In genomic region chr8:79208691-79209640, GRCm38 (mm10) we compare ENCODE assay signal across 9 mouse cellular contexts. TPM values are rescaled to one million over a fixed set of nuclear protein-coding genes. Genes with fewer than 3 reads are reported as not detected.
DNase-seq lines count a peak whose midpoint lies in the region; ATAC-seq and TF ChIP-seq lines count a peak whose summit lies in the region.
"Had no signal": no experiment of that assay in that cellular context is flagged by ENCODE, and none has a peak within 500 bp of the region (broad histone marks: within the 10 kb centered on the region; RNA-seq: fewer than 3 reads in every experiment).

No protein-coding gene starts in this region.

- peak overlapping the region; percentile 49; the same call in 1 of the 2 replicates for H3K27ac ChIP-seq in forebrain, embryonic 15.5 days (replicated peaks)
- peak overlapping the region; percentile 86 for H3K27ac ChIP-seq in hindbrain, embryonic 12.5 days
- H3K27ac ChIP-seq in limb, embryonic 14.5 days (replicated peaks; ENCODE audit: low read depth, low read length) = peak overlapping the region; percentile 98

- no peaks in the 10 kb centered on the region for H3K27me3 ChIP-seq in forebrain, embryonic 15.5 days
- no peaks in the 10 kb centered on the region for H3K27me3 ChIP-seq in hindbrain, embryonic 12.5 days
- no peaks in the 10 kb centered on the region for H3K27me3 ChIP-seq in limb, embryonic 14.5 days (ENCODE audit: control insufficient read depth, insufficient read depth, low read length)

- peak overlapping the region; percentile 63 for H3K4me2 ChIP-seq in forebrain, embryonic 15.5 days (replicated peaks)
- H3K4me2 ChIP-seq in hindbrain, embryonic 12.5 days (replicated peaks) = peak overlapping the region; percentile 64
- H3K4me2 ChIP-seq in limb, embryonic 14.5 days (replicated peaks; ENCODE audit: low read depth, low read length, severe bottlenecking) = peak overlapping the region; percentile 48

- peaks cover 36% of the 10 kb centered on the region for H3K4me1 ChIP-seq in forebrain, embryonic 15.5 days
- H3K4me1 ChIP-seq in hindbrain, embryonic 12.5 days = peaks cover 27% of the 10 kb centered on the region
- peaks cover 44% of the 10 kb centered on the region for H3K4me1 ChIP-seq in limb, embryonic 14.5 days (ENCODE audit: control insufficient read depth, insufficient read depth, low read length)

- H3K9me3 ChIP-seq in forebrain, embryonic 15.5 days = no peaks in the 10 kb centered on the region
- no peaks in the 10 kb centered on the region for H3K9me3 ChIP-seq in hindbrain, embryonic 12.5 days (replicated peaks)
- no peaks in the 10 kb centered on the region for H3K9me3 ChIP-seq in limb, embryonic 14.5 days (ENCODE audit: control insufficient read depth, low read length)

- DNase-seq in 3134 (ENCODE audit: extremely low read depth, insufficient read length, low spot score) = peak; percentile 88
- DNase-seq in cerebellum, adult 11 months = peak; percentile 50
- peak; percentile 92 for DNase-seq in limb, embryonic 14.5 days (ENCODE audit: low spot score)
- DNase-seq in neural tube, embryonic 10.5 days (ENCODE audit: extremely low spot score, low spot score) = peak; percentile 47
- DNase-seq in ovary, adult 18-20 months (ENCODE audit: low spot score) = no peak
- no peak for DNase-seq in left cerebral cortex, adult 18-20 months (ENCODE audit: low spot score in 2 of 2)

- TF ChIP-seq POLR2A in limb, embryonic 14.5 days (IDR thresholded peaks at IDR 0.05; ENCODE audit: borderline replicate concordance, extremely low read depth, insufficient read depth, insufficient read length) = no peak

- H3K4me3 ChIP-seq in forebrain, embryonic 15.5 days = peak overlapping the region; percentile 41
- no peak overlapping the region for H3K4me3 ChIP-seq in hindbrain, embryonic 12.5 days
- H3K4me3 ChIP-seq in limb, embryonic 14.5 days (replicated peaks; ENCODE audit: low read length) = peak overlapping the region; percentile 22

- 12% methylated on average over 15 of the region's 15 CpGs for WGBS in forebrain, embryonic 15.5 days
- WGBS in hindbrain, embryonic 12.5 days = 10% methylated on average over 15 of the region's 15 CpGs
- WGBS in limb, embryonic 14.5 days = 1% methylated on average over 15 of the region's 15 CpGs

- ATAC-seq in forebrain, embryonic 15.5 days (replicated peaks) = peak; percentile 62
- peak; percentile 39; the same call in 1 of the 2 replicates for ATAC-seq in hindbrain, embryonic 12.5 days (ENCODE audit: low FRiP score)
- ATAC-seq in limb, embryonic 14.5 days (ENCODE audit: low FRiP score, low read depth) = peak; percentile 69

- peak overlapping the region; percentile 47; the same call in 1 of the 2 replicates for H3K9ac ChIP-seq in forebrain, embryonic 15.5 days (replicated peaks)
- H3K9ac ChIP-seq in hindbrain, embryonic 12.5 days = peak overlapping the region; percentile 54; the same call in 1 of the 2 replicates
- H3K9ac ChIP-seq in limb, embryonic 14.5 days (ENCODE audit: low read depth, low read length, severe bottlenecking) = peak overlapping the region; percentile 25; the same call in 1 of the 2 replicates

- H3K36me3 ChIP-seq in forebrain, embryonic 15.5 days = no peaks in the 10 kb centered on the region
- H3K36me3 ChIP-seq in hindbrain, embryonic 12.5 days = no peaks in the 10 kb centered on the region
- H3K36me3 ChIP-seq in limb, embryonic 14.5 days (ENCODE audit: control insufficient read depth, insufficient read depth, low read length) = no peaks in the 10 kb centered on the region

RNA-seq across cellular contexts. Expression of gene 1700011L22Rik, which starts 39.4 kb away (rescaled TPM):
- polyA plus RNA-seq in forebrain, embryonic 15.5 days (2015; fragmentation: Nextera tagmentation; extraction: Ambion mirVana) = not detected in 2 replicates
- polyA plus RNA-seq in hindbrain, embryonic 12.5 days (2016; fragmentation: Nextera tagmentation; extraction: Ambion mirVana) = not detected in 2 replicates
- not detected in 2 replicates for polyA plus RNA-seq in limb, embryonic 14.5 days (2012; rRNA removed)
- polyA plus RNA-seq in limb, embryonic 14.5 days (2014; fragmentation: Nextera tagmentation; extraction: Ambion mirVana) = not detected in 2 replicates
- total RNA-seq in left cerebral cortex, adult 18-20 months (2021) = not detected
- total RNA-seq: neutrophil, adult 5-6 weeks had no signal

Comparison
In these comparisons a context has a peak if more than half of its experiments do, and no peak if none do; other contexts are left out.
1. DNase-seq: peak in 3134 (single experiment), cerebellum, adult 11 months (single experiment), limb, embryonic 14.5 days (single experiment) and neural tube, embryonic 10.5 days (single experiment); none in ovary, adult 18-20 months (single experiment) and left cerebral cortex, adult 18-20 months (0 of 2).
2. Peak in every context shown above with its lines, with median percentiles within 50 percentile points of each other: ATAC-seq, H3K27ac ChIP-seq, H3K4me2 ChIP-seq and H3K9ac ChIP-seq.